Mouse (Mus musculus) heart, postnatal 0 days (tissue): ENCODE data around the gene Iqcf1. TPM values are rescaled to one million over a fixed set of nuclear protein-coding genes. Genes with fewer than 3 reads are reported as not detected.

Experiments used
- ATAC-seq: fragments of 200-750 bp; cut with Nextera tagmentation; 2 replicates; pipeline ENCODE4 v1.8.0; 2017; ENCODE audit warnings: low read depth, moderate number of reproducible peaks, moderate library complexity; ENCODE audit not compliant: insufficient read depth
- DNase-seq: peaks from one replicate; pipeline ENCODE4 v3.0.0-alpha.2; 2016; ENCODE audit warnings: low spot score
- H3K27ac ChIP-seq: fragments of 300-500 bp; sonication (generic); 2 replicates; pipeline ENCODE4 v1.5.1; 2014; ENCODE audit warnings: low read depth, mild to moderate bottlenecking
- H3K27me3 ChIP-seq: fragments of 300-500 bp; sonication (generic); 2 replicates; pipeline ENCODE4 v1.6.1; 2014; ENCODE audit warnings: low read length, mixed read lengths; ENCODE audit not compliant: control insufficient read depth, insufficient read depth
- H3K36me3 ChIP-seq: fragments of 300-500 bp; sonication (generic); replicated peaks from 2 replicates; pipeline ENCODE4 v1.6.1; 2014; ENCODE audit warnings: low read length, mixed read lengths; ENCODE audit not compliant: control insufficient read depth, insufficient read depth
- H3K4me1 ChIP-seq: fragments of 300-500 bp; sonication (generic); 2 replicates; pipeline ENCODE4 v1.6.1; 2014; ENCODE audit warnings: antibody characterized with exemption; ENCODE audit not compliant: control insufficient read depth, insufficient read depth
- H3K4me2 ChIP-seq: fragments of 300-500 bp; sonication (generic); 2 replicates; pipeline ENCODE4 v1.6.1; 2014; ENCODE audit warnings: low read depth, mild to moderate bottlenecking, low read length, moderate library complexity
- H3K4me3 ChIP-seq: fragments of 300-500 bp; sonication (generic); 2 replicates; pipeline ENCODE4 v1.5.1; 2014; ENCODE audit warnings: low read depth, low read length
- H3K9ac ChIP-seq: fragments of 300-500 bp; sonication (generic); replicated peaks from 2 replicates; pipeline ENCODE4 v1.6.1; 2014; ENCODE audit warnings: low read depth, low read length, mixed read lengths
- H3K9me3 ChIP-seq: fragments of 300-500 bp; sonication (generic); replicated peaks from 2 replicates; pipeline ENCODE4 v1.6.1; 2016; ENCODE audit warnings: low read length; ENCODE audit not compliant: control insufficient read depth
- CTCF ChIP-seq: IDR thresholded peaks from 2 replicates; pipeline ENCODE4 v1.5.1; 2016; ENCODE audit warnings: antibody characterized with exemption, control low read depth, low read depth
- EP300 ChIP-seq: IDR thresholded peaks from 2 replicates; pipeline ENCODE4 v1.6.1; 2016; ENCODE audit warnings: antibody characterized with exemption, low read depth
- WGBS: fragments of 180-500 bp; shearing (Covaris S2); extraction: QIAGEN DNeasy Blood & Tissue Kit; methylation state at CpG from one replicate; pipeline ENCODE4 v1.1.7; 2014; 5-methylcytosine and 5-hydroxymethylcytosine counted together
- polyA plus RNA-seq: library from polyadenylated mRNA; unstranded; fragments of >200 nt; fragmentation: Nextera tagmentation; extraction: Ambion mirVana; gene quantifications from 2 replicates; pipeline ENCODE4 v1.2.1, GENCODE M21; 2015
- total RNA-seq: library from RNA; depleted of rRNA; stranded (reverse); fragments of >200 nt; gene quantifications from 2 replicates; pipeline ENCODE4 v1.2.3, GENCODE M21; 2014; ENCODE audit warnings: low replicate concordance

The Iqcf1 gene
- total and polyA plus RNA-seq, 2 experiments from 2014 or later, result not detected

GRCm38 (mm10) chr9:106509356-106509755 is 9.6 kb downstream of the Iqcf1 start:
- no peak for TF ChIP-seq CTCF
- no peak for TF ChIP-seq EP300
- DNase-seq, result no peak
- Histone ChIP-seq H3K4me1 (peaks cover 4% of the 10 kb centered on the region; the same call in 1 of the 2 replicates), H3K27ac (no peak overlapping the region), H3K9me3 (no peaks in the 10 kb centered on the region), H3K4me2 (no peak overlapping the region), H3K36me3 (no peaks in the 10 kb centered on the region), H3K4me3 (no peak overlapping the region), H3K9ac (no peak overlapping the region), H3K27me3 (no peaks in the 10 kb centered on the region)
- WGBS, result 82% methylated on average over 10 of the region's 10 CpGs
- no peak for ATAC-seq

GRCm38 (mm10) chr9:106512729-106513450 is 13.1 kb downstream of the Iqcf1 start:
- no peak overlapping the region for H3K9ac ChIP-seq
- ATAC-seq (no peak), DNase-seq (no peak)
- H3K27me3 ChIP-seq, result no peaks in the 10 kb centered on the region
- H3K27ac ChIP-seq, result no peak overlapping the region
- TF ChIP-seq CTCF, result no peak
- TF ChIP-seq EP300, result no peak
- no peak overlapping the region for H3K4me3 ChIP-seq
- no peaks in the 10 kb centered on the region for H3K36me3 ChIP-seq
- 28% methylated on average over 13 of the region's 13 CpGs for WGBS
- no peaks in the 10 kb centered on the region for H3K9me3 ChIP-seq
- peaks cover 4% of the 10 kb centered on the region; the same call in 1 of the 2 replicates for H3K4me1 ChIP-seq
- H3K4me2 ChIP-seq, result no peak overlapping the region

GRCm38 (mm10) chr9:106513566-106513965 is 13.8 kb downstream of the Iqcf1 start:
- ATAC-seq, result no peak

GRCm38 (mm10) chr9:106514273-106514672 is 14.5 kb downstream of the Iqcf1 start, which contains the start of gene Iqcf5:
Gene Iqcf5, plus strand, starts transcription at chr9:106514573.
- no peak for TF ChIP-seq CTCF
- no peak for TF ChIP-seq EP300
- Histone ChIP-seq H3K4me2 (no peak within 1 kb of the TSS), H3K27me3 (no peaks in the 10 kb centered on the region), H3K9me3 (no peaks in the 10 kb centered on the region), H3K9ac (no peak within 1 kb of the TSS), H3K36me3 (no peaks in the 10 kb centered on the region), H3K4me3 (no peak within 1 kb of the TSS), H3K27ac (no peak within 1 kb of the TSS), H3K4me1 (peaks cover 4% of the 10 kb centered on the region; the same call in 1 of the 2 replicates)
- ATAC-seq (no peak), DNase-seq (no peak)
- 90% methylated on average over 4 of the region's 4 CpGs for WGBS

More at GRCm38 (mm10) chr9:106513566-106513965, 13.8 kb downstream of the Iqcf1 start:
- DNase-seq, result no peak
- 73% methylated on average over 6 of the region's 6 CpGs for WGBS
- H3K4me2 ChIP-seq, result no peak overlapping the region
- no peak overlapping the region for H3K4me3 ChIP-seq
- H3K9ac ChIP-seq, result no peak overlapping the region
- H3K27me3 ChIP-seq, result no peaks in the 10 kb centered on the region
- no peak for TF ChIP-seq CTCF
- TF ChIP-seq EP300, result no peak
- no peaks in the 10 kb centered on the region for H3K36me3 ChIP-seq
- H3K27ac ChIP-seq, result no peak overlapping the region
- H3K4me1 ChIP-seq, result peaks cover 4% of the 10 kb centered on the region; the same call in 1 of the 2 replicates
- no peaks in the 10 kb centered on the region for H3K9me3 ChIP-seq

- Histone ChIP-seq H3K9me3 (no peaks in the 10 kb centered on the region), H3K4me1 (no peaks in the 10 kb centered on the region), H3K27ac (no peak overlapping the region), H3K27me3 (no peaks in the 10 kb centered on the region), H3K4me3 (no peak overlapping the region), H3K9ac (no peak overlapping the region), H3K4me2 (no peak overlapping the region), H3K36me3 (no peaks in the 10 kb centered on the region)
- DNase-seq, result no peak
- ATAC-seq, result no peak
- TF ChIP-seq CTCF (no peak), EP300 (no peak)
- WGBS, result 63% methylated on average over 2 of the region's 2 CpGs
Observed at GRCm38 (mm10) chr9:106519433-106519832, 19.7 kb downstream of the Iqcf1 start.
